Mouse (Mus musculus) spleen, adult 2 months (tissue): ENCODE results near the gene Lamc2. TPM values are rescaled to one million over a fixed set of nuclear protein-coding genes. Genes with fewer than 3 reads are reported as not detected.
A peak's percentile ranks its signal among the peaks of the same experiment; 100 is the strongest.

Source experiments
- DNase-seq, 2 experiments: peaks; one replicate each; pipeline versions ENCODE4 v3.0.0 to v3.0.0-alpha.2; 2012 to 2021; ENCODE audit warnings: low spot score in 2 of 2, low read depth in 1 of 2
- H3K27ac ChIP-seq: fragments of 200-500 bp; 2 replicates; pipeline ENCODE4 v1.5.1; 2012; ENCODE audit warnings: low read length, inconsistent platforms; ENCODE audit not compliant: insufficient read depth
- H3K27me3 ChIP-seq: fragments of 200-500 bp; 2 replicates; pipeline ENCODE4 v1.6.1; 2012; ENCODE audit warnings: mild to moderate bottlenecking, moderate library complexity, low read length, inconsistent platforms; ENCODE audit not compliant: control insufficient read depth, insufficient read depth
- H3K36me3 ChIP-seq: fragments of 200-500 bp; 2 replicates; pipeline ENCODE4 v1.6.1; 2012; ENCODE audit warnings: mild to moderate bottlenecking, low read length, inconsistent platforms; ENCODE audit not compliant: control insufficient read depth, insufficient read depth
- H3K4me1 ChIP-seq: fragments of 200-500 bp; 2 replicates; pipeline ENCODE4 v1.6.1; 2011; ENCODE audit warnings: inconsistent platforms; ENCODE audit not compliant: control insufficient read depth, insufficient read depth, insufficient read length
- H3K4me3 ChIP-seq: fragments of 200-500 bp; 2 replicates; pipeline ENCODE4 v1.5.1; 2011; ENCODE audit warnings: mild to moderate bottlenecking, inconsistent platforms; ENCODE audit not compliant: insufficient read depth, insufficient read length; ENCODE audit errors: extremely low read depth
- CTCF ChIP-seq: fragments of 200-500 bp; IDR thresholded peaks from 2 replicates; pipeline ENCODE4 v1.5.1; 2011; ENCODE audit warnings: mild to moderate bottlenecking, inconsistent platforms; ENCODE audit not compliant: insufficient read depth, insufficient read length, insufficient replicate concordance; ENCODE audit errors: extremely low read depth
- POLR2A ChIP-seq: fragments of 200-500 bp; IDR thresholded peaks from 2 replicates; pipeline ENCODE4 v1.6.1; 2011; ENCODE audit warnings: low read depth, low read length, inconsistent platforms
- WGBS: fragments of 180-500 bp; shearing (Covaris S2); methylation state at CpG from one replicate; pipeline ENCODE4 v1.1.7; 2018; 5-methylcytosine and 5-hydroxymethylcytosine counted together
- polyA plus RNA-seq: library from polyadenylated mRNA; depleted of rRNA; stranded (reverse); fragments of >200 nt; gene quantifications from 2 replicates; pipeline ENCODE4 v1.2.3, GENCODE M21; 2012

The Lamc2 gene
- polyA plus RNA-seq, 1 experiment: 0.32 TPM

GRCm38 (mm10) chr1:153107866-153108265 is 78.4 kb downstream of the Lamc2 start:
- WGBS: 47% methylated on average over 7 of the region's 7 CpGs
- no peak for TF ChIP-seq CTCF
- no peak for TF ChIP-seq POLR2A
- Histone ChIP-seq H3K4me3 (no peak overlapping the region), H3K4me1 (no peaks in the 10 kb centered on the region), H3K27ac (no peak overlapping the region), H3K36me3 (no peaks in the 10 kb centered on the region), H3K27me3 (no peaks in the 10 kb centered on the region)
- no peak for DNase-seq

- H3K4me3 ChIP-seq: no peak overlapping the region
- TF ChIP-seq CTCF: no peak
- TF ChIP-seq POLR2A: no peak
- no peak overlapping the region for H3K27ac ChIP-seq
- no peaks in the 10 kb centered on the region for H3K36me3 ChIP-seq
- no peaks in the 10 kb centered on the region for H3K27me3 ChIP-seq
- WGBS: 81% methylated on average over 12 of the region's 12 CpGs
- no peaks in the 10 kb centered on the region for H3K4me1 ChIP-seq
- DNase-seq: no peak
These were observed 81.4 kb downstream of the Lamc2 start for GRCm38 (mm10) chr1:153104804-153105203.

GRCm38 (mm10) chr1:153103186-153103554 is 83.1 kb downstream of the Lamc2 start:
- 94% methylated on average over 8 of the region's 8 CpGs for WGBS

GRCm38 (mm10) chr1:153102296-153103185 is 83.7 kb downstream of the Lamc2 start:
- H3K27ac ChIP-seq: no peak overlapping the region
- no peaks in the 10 kb centered on the region for H3K27me3 ChIP-seq
- DNase-seq: no peak
- no peak overlapping the region for H3K4me3 ChIP-seq
- H3K4me1 ChIP-seq: no peaks in the 10 kb centered on the region
- WGBS: 92% methylated on average over 17 of the region's 17 CpGs
- no peak for TF ChIP-seq POLR2A
- no peak for TF ChIP-seq CTCF
- H3K36me3 ChIP-seq: no peaks in the 10 kb centered on the region

More at GRCm38 (mm10) chr1:153103186-153103554, 83.1 kb downstream of the Lamc2 start:
- DNase-seq: no peak
- Histone ChIP-seq H3K27me3 (no peaks in the 10 kb centered on the region), H3K36me3 (no peaks in the 10 kb centered on the region), H3K27ac (no peak overlapping the region), H3K4me1 (no peaks in the 10 kb centered on the region), H3K4me3 (no peak overlapping the region)
- TF ChIP-seq POLR2A (no peak), CTCF (no peak)

GRCm38 (mm10) chr1:153101327-153101880 is 84.8 kb downstream of the Lamc2 start:
- no peak overlapping the region for H3K4me3 ChIP-seq
- H3K27ac ChIP-seq: no peak overlapping the region
- 23% methylated on average over 9 of the region's 9 CpGs for WGBS
- H3K36me3 ChIP-seq: no peaks in the 10 kb centered on the region
- peak in 1 of 2 experiments; percentile 38 for DNase-seq
- H3K4me1 ChIP-seq: no peaks in the 10 kb centered on the region
- TF ChIP-seq CTCF (peak; percentile 14; the same call in 1 of the 2 replicates), POLR2A (no peak)
- H3K27me3 ChIP-seq: no peaks in the 10 kb centered on the region

GRCm38 (mm10) chr1:153100912-153101311 is 85.3 kb downstream of the Lamc2 start:
- Histone ChIP-seq H3K36me3 (no peaks in the 10 kb centered on the region), H3K27ac (no peak overlapping the region), H3K4me1 (no peaks in the 10 kb centered on the region), H3K27me3 (no peaks in the 10 kb centered on the region), H3K4me3 (no peak overlapping the region)
- 41% methylated on average over 9 of the region's 9 CpGs for WGBS
- no peak for DNase-seq
- no peak for TF ChIP-seq POLR2A
- TF ChIP-seq CTCF: no peak

GRCm38 (mm10) chr1:153098586-153098985 is 87.7 kb downstream of the Lamc2 start:
- H3K4me1 ChIP-seq: no peaks in the 10 kb centered on the region
- WGBS: 90% methylated on average over 11 of the region's 11 CpGs
- no peak for DNase-seq
- no peak for TF ChIP-seq POLR2A
- TF ChIP-seq CTCF: no peak
- no peak overlapping the region for H3K27ac ChIP-seq
- no peaks in the 10 kb centered on the region for H3K36me3 ChIP-seq
- H3K4me3 ChIP-seq: no peak overlapping the region
- no peaks in the 10 kb centered on the region for H3K27me3 ChIP-seq
